Mouse (Mus musculus) right cerebral cortex, postnatal 10 days (tissue): ENCODE data around the gene Ralgds.

Source experiments
- DNase-seq, 2 experiments: peaks; one replicate each; pipeline ENCODE4 v3.0.0; 2021; ENCODE audit warnings: low spot score in 2 of 2

Ralgds gene

DNA sequence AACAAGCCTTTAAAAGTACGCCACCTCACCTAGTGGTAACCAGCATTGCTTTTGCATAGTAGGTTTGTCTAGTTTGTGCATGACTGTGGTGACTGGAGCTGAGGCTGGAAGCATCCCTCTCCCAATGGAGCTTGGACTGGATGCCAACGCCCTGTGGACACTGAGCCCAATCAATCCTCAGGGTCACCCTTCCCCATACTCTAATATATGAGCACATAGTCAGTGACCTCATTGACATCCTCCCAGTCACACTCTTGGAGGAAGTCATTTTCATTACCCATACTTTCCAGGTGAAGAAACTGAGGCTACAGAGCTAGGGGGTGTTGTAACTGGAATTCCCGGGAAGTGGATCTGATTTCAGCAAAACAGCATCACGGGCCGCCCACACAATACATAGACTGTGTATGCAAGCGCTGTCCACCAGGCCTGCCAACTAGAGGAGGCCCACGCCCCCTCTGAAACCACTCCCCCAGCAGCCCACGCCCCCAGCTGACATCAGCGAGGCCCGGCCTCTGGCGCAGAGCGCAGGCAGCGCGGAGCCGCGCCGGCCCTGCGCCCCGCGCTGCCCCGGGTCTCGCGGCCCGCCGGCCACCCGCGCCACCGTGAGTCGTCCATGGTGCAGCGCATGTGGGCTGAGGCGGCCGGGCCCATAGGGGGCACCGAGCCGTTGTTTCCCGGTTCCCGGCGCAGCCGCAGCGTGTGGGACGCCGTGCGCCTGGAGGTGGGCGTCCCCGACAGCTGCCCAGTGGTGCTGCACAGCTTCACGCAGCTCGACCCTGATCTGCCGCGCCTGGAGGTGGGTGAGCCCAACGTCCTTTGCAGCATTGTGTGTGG is 20.2 kb downstream of the Ralgds start:
- DNase-seq: peak; percentile 90 to 93

DNA sequence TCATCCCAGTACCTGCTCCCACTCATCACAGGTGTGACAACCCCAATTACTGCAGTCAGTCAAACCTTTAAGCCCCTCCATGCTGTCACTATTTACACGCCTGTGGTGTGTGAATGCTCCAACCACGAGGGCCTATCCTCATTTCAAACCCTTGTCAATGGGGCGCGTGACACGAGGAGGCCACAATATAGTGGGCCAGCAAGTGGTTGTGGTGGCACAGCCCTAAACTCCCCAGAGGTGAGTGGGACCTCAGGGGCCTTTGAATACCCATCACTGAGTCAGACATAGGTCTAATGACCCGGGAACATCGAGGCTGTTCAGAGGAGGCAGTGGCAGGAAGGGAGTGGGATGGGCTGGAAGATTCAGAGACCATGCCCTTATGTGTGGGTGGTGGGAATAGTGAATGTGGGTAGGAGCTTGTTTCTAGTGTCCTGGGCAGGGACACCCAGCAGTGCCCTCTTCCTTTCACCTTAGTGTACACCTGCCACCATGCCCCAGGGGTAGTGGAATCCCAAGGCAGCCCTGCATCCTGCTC is 21.0 kb downstream of the Ralgds start:
- peak in 1 of 2 experiments; percentile 31 for DNase-seq

DNA sequence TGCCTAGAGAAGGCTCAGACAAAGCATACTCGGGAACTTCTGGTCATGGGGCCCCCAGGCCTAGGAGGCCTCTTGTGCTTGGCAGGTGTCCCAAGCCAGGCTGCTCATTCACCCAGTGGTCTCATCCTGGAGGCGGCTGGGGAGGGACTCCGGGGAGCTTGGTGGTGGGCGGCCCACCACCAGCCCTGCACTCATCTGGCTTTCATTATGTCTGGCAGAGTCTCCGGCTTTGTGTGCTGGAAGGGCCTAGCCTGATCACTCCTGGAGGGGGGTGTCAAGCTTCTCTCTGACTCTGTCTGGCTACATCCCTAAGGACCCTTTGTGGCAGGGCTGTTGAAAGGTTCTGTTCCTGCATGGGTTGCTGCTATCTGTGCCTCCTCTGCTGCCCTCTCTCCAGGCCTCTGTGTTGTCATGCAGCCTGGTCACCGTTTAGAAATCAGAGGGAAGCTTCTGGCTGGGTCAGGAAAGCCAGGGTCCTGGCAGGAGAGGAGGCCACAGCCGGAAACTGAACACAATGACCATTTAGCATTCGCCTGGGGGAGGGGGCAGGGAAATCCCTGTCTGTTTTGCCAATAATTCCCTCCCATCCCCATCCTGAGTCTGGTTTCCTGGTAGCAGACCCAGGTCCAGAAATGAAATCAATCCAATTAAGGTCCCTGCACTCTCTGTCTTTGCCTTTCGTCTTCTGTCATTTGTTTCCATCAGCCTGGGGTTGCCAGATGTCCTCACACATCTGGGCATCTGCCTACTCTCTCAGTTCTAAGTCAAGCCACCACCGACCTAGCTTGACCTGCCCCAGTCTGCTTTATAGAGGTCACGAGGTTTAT is 21.7 kb downstream of the Ralgds start:
- peak; percentile 57 to 68 for DNase-seq

DNA sequence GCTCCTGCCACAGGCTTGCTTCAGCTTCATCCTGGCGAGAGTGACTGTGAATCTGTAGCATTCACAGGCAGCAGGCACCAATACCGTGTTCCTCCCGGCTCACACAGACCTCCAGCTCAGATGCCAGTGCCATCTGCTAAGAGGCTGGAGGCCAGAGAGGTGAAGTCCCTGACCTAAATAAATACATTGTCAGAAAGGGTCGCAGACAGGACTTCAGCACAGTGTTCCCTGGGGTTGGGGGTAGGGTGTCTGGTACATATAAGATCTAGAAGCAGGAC is 22.3 kb downstream of the Ralgds start:
- peak in 1 of 2 experiments; percentile 41 for DNase-seq

DNA sequence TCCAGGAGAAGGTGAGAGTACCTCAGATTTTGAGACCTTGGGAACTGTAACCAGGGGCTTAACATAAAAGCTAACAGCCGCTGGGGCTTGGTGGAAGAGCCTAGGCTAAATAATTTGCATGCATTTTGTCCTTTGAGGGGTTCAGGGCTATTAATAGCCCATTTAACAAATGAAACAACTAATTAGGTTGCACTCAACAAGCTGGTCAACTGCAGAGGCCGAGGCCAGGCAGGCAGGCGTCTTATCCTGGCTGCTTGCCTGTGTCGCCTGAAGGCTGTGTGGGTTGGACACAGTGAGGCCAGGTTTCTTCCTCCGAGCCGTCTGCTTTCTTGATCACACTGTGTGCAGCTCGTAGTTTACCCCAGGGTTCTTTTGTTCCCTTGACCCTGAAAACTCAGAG is 22.7 kb downstream of the Ralgds start:
- DNase-seq: peak; percentile 78 to 83

DNA sequence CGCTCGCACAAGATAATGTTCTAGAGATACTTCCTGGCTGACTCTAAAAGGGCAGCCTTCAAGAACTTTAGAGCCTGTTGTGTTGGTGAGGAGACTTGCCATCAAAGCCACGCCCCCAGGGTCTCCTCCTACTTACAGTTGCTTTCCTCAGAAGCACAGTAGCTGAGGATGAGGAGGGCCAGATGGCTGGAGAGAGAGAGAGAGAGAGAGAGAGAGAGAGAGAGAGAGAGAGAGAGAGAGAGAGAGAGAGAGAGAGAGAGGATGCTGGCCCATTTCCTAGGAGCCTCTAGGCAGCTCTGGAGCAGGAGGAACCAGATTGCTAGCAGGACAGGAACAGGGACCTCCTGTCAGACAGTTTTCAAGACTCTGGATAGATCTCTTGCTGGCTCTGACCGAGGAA is 23.2 kb downstream of the Ralgds start:
- DNase-seq: no peak

DNA sequence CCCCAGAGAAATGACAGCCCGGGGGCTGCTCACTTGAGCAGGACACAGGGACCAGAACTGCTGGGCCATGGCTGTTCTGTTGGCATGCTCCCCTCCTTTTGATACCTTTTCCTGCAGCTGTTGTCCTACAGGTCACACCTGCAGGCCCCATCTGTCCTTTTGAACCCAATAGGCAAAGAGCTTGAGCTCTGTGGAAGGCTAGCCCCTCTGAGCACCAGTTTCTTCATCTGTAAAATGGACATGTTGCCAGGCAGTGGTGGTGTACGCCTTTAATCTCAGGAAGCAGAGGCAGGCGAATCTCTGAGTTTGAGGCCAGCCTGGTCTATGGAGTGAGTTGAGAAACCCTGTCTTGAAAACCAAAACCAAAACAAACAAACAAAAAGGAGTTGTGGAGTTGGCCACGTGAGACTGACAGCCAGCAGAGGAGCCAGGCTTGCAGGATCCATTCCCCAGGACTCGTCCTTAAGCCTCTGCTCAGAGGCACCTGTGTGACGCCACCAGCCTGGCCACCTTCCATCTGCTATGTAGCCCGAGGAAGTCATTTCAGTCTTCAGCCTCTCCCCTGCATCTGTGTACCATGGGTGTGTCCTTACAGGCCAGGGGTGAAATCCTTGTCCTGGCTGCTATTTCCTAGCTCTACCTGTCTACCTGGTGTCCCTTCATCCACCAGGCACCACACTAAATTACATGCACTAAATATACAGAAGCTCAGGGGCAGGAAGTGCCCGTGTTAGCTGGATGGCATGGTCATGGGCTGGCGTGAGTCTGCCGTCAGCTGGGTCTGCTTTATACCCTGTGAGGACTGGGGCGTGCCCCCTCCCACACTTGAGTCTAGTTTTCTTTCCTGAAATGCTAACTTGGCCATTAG is 24.1 kb downstream of the Ralgds start:
- no peak for DNase-seq

DNA sequence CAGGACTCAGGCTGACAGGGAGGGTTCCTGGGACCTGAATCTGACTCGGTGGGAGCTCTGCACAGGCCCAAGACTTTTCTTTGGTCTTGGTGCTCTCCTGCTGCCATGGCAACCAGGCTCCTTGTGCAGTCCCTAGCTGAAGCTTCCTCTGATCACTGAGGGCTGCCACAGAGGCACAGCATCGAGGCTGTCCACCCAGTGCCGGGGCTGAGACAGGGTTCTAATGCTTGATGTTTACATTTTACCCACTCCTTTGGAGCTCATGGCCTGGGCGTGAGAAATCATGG is 24.7 kb downstream of the Ralgds start:
- peak; percentile 68 to 77 for DNase-seq

DNA sequence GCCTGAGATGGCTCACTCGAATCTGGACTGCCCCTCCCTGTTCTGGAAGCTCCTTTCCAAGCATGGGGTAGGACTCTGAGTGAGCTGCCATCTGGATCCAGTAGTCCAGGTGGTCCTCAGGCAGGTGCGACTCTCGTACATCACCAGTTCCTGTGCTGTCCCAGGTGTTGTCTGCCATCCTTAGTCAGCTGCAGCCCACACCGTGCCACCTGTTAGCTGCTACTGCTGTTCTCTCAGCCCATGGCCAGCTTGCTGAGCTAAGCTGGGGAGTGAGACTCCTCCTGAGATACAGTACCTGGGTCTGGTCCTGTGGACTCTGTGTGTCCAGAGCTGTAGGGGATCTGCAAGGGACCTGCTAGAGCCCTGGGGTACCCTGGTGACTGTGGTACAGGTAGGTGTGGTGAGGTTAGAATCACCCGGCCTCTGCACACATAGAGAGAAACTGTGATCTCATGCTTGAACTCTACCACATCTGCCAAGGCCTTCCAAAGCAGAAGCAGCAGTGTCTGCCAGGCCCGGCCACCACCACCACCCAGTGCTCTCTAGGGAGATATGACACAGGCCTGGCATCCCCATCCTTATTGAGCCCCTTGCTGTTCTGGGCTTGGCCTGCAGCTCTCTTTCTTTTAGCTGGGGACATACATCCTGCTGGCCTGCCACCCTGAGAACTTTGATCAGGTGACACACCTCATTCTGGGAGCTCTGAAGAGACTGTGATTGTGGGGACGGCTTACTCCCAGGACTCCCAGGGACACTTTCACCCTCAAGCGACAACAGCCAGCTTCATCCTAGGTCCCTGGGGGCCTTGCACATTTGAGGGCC is 25.3 kb downstream of the Ralgds start:
- no peak for DNase-seq

DNA sequence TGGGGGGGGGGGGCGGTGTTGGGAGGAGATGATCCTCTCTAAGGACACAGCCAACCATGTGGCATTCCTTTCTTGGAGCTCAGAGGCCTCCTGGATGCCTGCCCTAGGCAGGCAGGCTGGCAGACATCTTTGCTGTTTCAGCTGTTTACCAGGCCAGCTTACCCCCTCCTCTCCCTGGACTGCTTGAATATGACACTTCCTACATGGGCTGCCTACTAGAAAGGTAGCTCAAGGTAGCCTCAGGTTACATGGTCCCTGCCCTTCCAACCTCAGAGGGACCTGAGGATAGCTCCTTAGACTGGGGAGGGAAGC is 25.8 kb downstream of the Ralgds start:
- no peak for DNase-seq

DNA sequence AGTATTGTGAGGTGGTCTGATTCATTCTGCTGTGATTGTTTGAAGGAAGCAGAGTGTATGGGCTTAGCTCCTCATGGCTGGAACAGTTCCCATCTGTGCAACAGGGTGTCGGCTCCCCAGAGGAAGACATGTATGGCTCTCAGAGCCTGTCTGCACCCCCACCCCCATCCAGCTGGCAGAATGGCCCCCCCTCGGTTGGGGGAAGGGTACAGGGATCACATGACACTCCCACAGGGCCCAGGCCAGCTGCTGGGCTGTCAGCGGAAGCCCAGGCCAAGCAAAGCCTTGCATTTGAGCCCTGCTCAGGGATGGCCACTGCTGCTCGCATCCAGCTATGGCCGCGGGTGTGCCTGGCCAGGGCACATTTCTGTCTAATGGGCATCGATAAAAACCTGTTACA is 26.3 kb downstream of the Ralgds start:
- DNase-seq: peak; percentile 78 to 87

DNA sequence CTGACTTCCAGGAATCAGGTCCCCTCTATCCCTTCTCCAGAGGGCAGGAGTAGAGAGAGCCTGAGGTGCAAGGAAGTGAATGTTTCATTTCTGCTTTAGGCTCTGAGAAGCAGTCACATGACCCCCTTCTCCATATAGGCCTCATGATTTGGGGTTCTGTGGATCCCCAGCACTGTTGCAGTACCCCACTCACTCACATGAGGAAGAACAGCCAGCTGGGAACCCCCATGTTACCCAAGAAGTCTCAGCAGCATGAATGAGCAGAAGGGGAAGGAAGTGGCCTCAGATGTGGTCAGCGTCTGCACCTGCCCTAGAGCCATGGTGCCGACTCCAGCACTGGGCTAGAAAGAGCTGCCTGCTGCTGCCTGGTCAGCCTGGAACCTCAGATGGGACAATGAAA is 27.0 kb downstream of the Ralgds start:
- no peak for DNase-seq

DNA sequence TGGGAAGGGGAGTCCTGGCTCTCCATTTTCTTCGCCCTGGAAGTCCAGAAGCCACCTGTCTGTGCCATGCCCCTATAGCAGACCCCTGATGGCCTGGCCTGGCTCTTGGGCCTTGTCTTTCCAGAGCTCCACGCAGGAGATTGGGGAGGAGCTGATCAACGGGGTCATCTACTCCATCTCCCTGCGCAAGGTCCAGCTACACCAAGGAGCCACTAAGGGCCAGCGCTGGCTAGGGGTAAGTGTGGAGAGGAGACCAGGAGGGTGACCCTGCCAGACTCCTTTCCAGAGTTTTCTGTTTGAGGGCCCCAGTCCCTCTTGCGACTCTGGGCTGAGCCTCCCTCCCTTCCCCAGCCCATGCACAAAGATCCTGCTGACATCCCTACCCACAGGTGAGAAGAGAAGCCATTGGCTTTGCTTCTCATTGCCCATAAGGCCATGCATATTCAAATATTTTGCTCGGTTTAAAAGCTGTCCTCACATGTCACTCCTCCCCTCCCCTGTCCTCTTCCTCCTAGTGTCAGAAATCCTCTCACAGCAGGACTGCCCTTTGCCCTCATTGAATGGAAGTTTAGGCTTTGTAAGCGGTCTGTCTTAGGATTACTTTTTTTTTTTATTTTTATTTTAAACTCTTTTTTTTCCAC is 27.8 kb downstream of the Ralgds start:
- DNase-seq: no peak

DNA sequence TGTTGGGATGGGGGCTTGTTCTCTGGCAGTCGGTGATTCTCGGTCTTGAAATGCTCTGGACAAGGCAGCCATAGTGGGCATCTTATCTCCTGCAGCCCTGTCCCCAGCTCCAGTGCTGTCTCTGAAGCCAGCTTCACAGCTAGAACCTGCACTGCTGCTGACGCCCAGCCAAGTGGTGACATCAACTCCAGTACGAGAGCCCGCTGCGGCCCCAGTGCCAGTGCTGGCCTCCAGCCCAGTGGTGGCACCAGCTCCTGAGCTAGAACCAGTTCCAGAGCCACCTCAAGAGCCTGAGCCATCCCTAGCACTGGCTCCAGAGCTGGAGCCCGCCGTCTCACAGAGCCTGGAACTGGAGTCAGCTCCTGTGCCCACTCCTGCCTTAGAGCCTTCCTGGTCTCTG is 31.0 kb downstream of the Ralgds start:
- DNase-seq: peak in 1 of 2 experiments; percentile 77

DNA sequence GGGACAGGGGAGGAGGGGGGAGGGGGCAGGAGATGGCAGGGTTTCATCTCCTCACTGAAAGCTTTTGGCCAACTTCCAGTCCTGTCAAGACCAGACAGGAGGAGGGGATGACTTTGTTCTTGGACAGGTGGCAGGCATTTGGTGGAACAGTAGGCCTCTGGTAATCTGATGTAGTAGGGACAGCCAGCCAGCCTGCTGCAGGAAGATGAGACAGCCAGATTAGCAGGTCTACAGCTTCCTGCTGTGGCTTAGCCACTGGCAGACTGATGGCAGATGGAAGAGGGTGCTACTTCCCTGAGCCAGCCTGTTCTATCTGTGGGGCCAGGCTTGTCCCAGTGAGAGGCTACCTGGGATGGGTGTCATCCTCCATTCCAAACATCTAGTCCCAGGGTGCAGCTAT is 33.1 kb downstream of the Ralgds start:
- no peak for DNase-seq

DNA sequence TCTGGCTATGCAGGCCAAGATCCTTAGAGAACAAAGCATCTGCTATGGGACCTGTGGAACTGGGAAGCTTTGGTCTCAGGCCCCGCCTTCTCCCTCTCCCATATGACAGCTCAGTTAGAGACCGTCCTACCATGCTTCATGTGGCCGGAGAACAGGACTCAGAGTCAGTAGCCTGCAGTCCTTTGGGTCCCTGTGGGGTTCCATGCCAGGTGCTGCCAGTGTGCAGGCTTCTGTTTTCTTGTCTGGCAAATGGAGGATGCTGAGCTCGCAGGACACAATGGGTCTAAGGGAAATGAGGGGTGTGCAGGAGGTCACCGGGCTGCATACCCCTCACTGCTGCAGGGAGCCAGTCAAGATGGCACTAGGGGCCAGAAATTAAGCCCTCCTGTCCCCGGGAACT is 33.6 kb downstream of the Ralgds start:
- DNase-seq: no peak

DNA sequence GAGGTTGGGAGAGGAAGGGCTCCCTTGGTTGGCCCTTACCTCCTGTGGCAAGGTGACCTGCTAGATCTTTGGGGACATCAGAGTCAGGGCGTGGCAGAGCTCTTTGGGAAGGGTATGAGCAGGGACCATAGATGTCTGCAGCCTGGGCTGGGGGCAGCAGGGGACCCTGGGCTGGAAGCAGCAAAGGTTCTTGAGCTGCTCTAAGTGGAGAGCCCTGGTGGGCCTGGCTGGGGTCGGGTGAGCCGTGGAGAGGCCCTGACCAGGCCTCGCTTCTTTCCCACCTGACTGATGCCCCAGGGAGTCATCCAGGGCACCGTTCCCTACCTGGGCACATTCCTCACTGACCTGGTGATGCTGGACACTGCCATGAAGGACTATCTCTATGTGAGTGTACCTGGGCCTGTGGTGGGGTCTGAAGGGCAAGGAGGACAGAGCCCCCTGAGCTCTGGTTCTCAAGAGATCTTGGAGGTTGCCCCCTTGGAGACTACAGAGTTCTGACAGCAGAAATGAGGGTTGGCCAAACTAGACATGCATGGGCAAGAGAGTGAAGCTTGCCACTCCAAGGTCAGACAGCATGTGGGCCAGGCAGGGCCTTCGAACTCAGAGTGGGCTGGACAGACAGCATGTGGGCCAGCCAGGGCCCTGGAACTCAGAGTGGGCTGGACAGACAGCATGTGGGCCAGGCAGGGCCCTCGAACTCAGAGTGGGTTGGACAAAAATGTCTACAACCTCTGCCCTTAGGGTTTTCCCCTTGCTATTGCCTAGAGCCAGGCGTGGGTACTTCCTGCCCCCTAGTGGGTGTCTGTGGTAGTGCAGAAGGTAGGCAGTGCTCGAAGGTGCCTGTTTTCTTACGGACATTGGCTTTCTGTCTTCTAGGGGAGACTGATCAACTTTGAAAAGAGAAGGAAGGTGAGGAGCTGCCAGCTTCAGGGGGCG is 34.6 kb downstream of the Ralgds start:
- peak in 1 of 2 experiments; percentile 84 for DNase-seq

DNA sequence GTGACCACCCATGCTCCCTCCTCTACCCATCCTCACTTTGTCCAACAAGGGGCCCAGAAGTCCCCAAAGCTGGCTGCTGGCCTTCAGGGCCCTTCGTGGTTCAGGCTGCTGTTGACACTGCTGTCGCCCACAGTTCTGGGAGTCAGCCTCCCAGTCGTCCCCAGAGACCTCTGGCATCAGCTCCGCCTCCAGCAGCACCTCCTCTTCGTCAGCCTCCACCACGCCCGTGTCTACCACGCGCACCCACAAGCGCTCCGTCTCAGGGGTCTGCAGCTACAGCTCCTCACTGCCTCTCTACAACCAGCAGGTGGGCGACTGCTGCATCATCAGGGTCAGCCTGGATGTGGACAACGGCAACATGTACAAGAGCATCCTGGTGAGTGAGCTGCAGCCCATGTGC is 36.2 kb downstream of the Ralgds start:
- no peak for DNase-seq

DNA sequence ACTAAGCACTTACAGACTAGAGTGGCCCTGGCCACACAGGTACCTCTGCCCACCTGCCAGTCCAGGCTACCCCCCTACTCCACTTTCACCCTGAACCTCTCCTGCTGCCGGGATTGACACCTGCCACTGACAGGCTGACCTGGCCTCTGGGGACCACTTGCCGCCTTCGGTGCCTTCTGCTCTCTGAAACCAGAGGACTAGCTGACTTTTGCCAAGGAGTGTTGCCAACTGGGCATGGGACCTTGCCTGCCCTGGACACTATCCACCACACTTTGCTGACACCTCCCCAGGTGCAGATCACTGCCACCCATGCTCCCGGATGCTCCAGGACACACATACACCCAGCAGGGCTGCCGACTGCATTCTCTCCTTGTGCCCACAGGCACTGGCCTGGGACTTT is 39.4 kb downstream of the Ralgds start:
- no peak for DNase-seq

DNA sequence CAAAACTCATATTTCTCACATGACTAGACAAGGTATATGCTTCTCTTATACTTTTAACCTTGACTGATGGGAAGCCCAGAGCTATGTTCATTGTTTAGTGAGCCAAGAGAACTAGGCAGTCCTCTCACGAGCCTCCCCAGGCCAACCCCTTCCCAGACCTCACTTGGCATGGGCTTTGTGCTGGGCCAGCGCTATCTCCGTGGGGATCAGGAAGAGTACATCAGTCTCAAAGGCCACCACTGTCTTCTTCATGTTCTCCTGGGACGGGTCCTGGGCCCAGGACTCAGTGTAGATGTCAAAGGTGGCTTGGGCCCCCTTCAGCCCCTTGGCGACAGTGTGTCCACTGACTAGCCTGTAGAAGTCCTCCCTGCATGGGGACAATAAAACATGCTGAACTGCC is 44.5 kb downstream of the Ralgds start:
- no peak for DNase-seq
